Mouse (Mus musculus) liver, postnatal 0 days (tissue): ENCODE data around the gene Pygo1. TPM values are rescaled to one million over a fixed set of nuclear protein-coding genes. Genes with fewer than 3 reads are reported as not detected.

Experiments
- ATAC-seq: fragments of 200-750 bp; cut with Nextera tagmentation; 2 replicates; pipeline ENCODE4 v1.8.0; 2017; ENCODE audit warnings: mild to moderate bottlenecking, moderate library complexity
- DNase-seq: peaks from one replicate; pipeline ENCODE4 v3.0.0-alpha.2; 2016
- H3K27ac ChIP-seq: fragments of 300-500 bp; sonication (generic); 2 replicates; pipeline ENCODE4 v1.5.1; 2014; ENCODE audit warnings: antibody characterized with exemption, moderate library complexity, mild to moderate bottlenecking, low read depth
- H3K27me3 ChIP-seq: fragments of 300-500 bp; sonication (generic); 2 replicates; pipeline ENCODE4 v1.6.1; 2014; ENCODE audit warnings: low read length, control low read depth, mixed read lengths; ENCODE audit not compliant: insufficient read depth
- H3K36me3 ChIP-seq: fragments of 300-500 bp; sonication (generic); replicated peaks from 2 replicates; pipeline ENCODE4 v1.6.1; 2014; ENCODE audit warnings: mild to moderate bottlenecking, control low read depth, low read length, moderate library complexity, mixed read lengths; ENCODE audit not compliant: insufficient read depth
- H3K4me1 ChIP-seq: fragments of 300-500 bp; sonication (generic); 2 replicates; pipeline ENCODE4 v1.6.1; 2014; ENCODE audit warnings: antibody characterized with exemption, mild to moderate bottlenecking, control low read depth; ENCODE audit not compliant: insufficient read depth
- H3K4me2 ChIP-seq: fragments of 300-500 bp; sonication (generic); 2 replicates; pipeline ENCODE4 v1.6.1; 2014; ENCODE audit warnings: low read depth, mild to moderate bottlenecking, low read length, moderate library complexity, mixed read lengths
- H3K4me3 ChIP-seq: fragments of 300-500 bp; sonication (generic); 2 replicates; pipeline ENCODE4 v1.5.1; 2014; ENCODE audit warnings: low read depth, low read length
- H3K9ac ChIP-seq: fragments of 300-500 bp; sonication (generic); replicated peaks from 2 replicates; pipeline ENCODE4 v1.6.1; 2014; ENCODE audit warnings: mild to moderate bottlenecking, moderate library complexity
- H3K9me3 ChIP-seq: fragments of 300-500 bp; sonication (generic); 2 replicates; pipeline ENCODE4 v1.6.1; 2016; ENCODE audit warnings: mild to moderate bottlenecking, control low read depth, low read length, mixed read lengths
- CTCF ChIP-seq: sonication (generic); IDR thresholded peaks from 2 replicates; pipeline ENCODE4 v1.5.1; 2016; ENCODE audit warnings: antibody characterized with exemption, low read depth
- EP300 ChIP-seq: IDR thresholded peaks from 2 replicates; pipeline ENCODE4 v1.6.1; 2016; ENCODE audit warnings: antibody characterized with exemption, low read depth, mild to moderate bottlenecking
- WGBS: fragments of 180-500 bp; shearing (Covaris S2); extraction: QIAGEN DNeasy Blood & Tissue Kit; methylation state at CpG from one replicate; pipeline ENCODE4 v1.1.7; 2014; ENCODE audit not compliant: insufficient replicate concordance; 5-methylcytosine and 5-hydroxymethylcytosine counted together
- polyA plus RNA-seq: library from polyadenylated mRNA; unstranded; fragments of >200 nt; fragmentation: Nextera tagmentation; extraction: Ambion mirVana; gene quantifications from 2 replicates; pipeline ENCODE4 v1.2.1, GENCODE M21; 2015

Gene Pygo1
- polyA plus RNA-seq, 1 experiment from 2014 or later, result 0.06 TPM

- WGBS, result 75% methylated on average over 5 of the region's 5 CpGs
- no peaks in the 10 kb centered on the region for H3K9me3 ChIP-seq
- no peak overlapping the region for H3K4me2 ChIP-seq
- no peaks in the 10 kb centered on the region for H3K27me3 ChIP-seq
- no peaks in the 10 kb centered on the region for H3K36me3 ChIP-seq
- DNase-seq, result no peak
- no peak overlapping the region for H3K9ac ChIP-seq
- H3K4me3 ChIP-seq, result no peak overlapping the region
- no peak overlapping the region for H3K27ac ChIP-seq
- TF ChIP-seq EP300 (no peak), CTCF (no peak)
- ATAC-seq, result no peak
- H3K4me1 ChIP-seq, result peaks cover 5% of the 10 kb centered on the region
These were observed 67.1 kb downstream of the Pygo1 start for GRCm38 (mm10) chr9:72992576-72992975.

GRCm38 (mm10) chr9:72996167-72996566, 70.7 kb downstream of the Pygo1 start:
- TF ChIP-seq EP300 (no peak), CTCF (no peak)
- Histone ChIP-seq H3K4me3 (no peak overlapping the region), H3K27ac (no peak overlapping the region), H3K36me3 (no peaks in the 10 kb centered on the region), H3K9me3 (no peaks in the 10 kb centered on the region), H3K4me2 (no peak overlapping the region), H3K9ac (no peak overlapping the region), H3K27me3 (no peaks in the 10 kb centered on the region), H3K4me1 (no peaks in the 10 kb centered on the region)
- DNase-seq, result no peak
- ATAC-seq, result no peak

- no peaks in the 10 kb centered on the region for H3K27me3 ChIP-seq
These were observed 71.4 kb downstream of the Pygo1 start for GRCm38 (mm10) chr9:72996806-72997205.

DNA sequence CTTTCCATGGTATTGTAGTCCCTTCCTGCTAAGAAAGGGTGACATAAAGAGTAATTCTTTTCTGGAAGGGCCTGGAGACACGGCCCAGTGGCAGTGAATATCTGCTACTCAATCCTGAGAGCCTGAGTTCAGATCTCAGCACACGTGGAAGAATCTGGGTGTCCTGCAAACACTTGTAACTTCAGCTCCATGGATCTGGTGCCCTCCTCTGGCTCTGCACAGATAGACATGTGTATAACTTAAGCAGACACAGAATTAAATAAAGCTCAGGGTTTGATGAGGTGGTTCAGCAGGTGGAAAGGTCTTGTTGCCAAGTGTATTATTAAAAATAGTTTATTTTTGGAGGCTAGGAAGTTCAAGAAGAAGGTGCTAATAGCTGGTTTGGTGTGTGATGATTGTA, 75.0 kb downstream of the Pygo1 start:
- DNase-seq (no peak), ATAC-seq (no peak)
- no peaks in the 10 kb centered on the region for H3K27me3 ChIP-seq
- no peak overlapping the region for H3K4me3 ChIP-seq
- no peaks in the 10 kb centered on the region for H3K9me3 ChIP-seq
- H3K36me3 ChIP-seq, result 0 out of 2 replicates have a peak, but pooled peaks cover 3% of the 10 kb centered on the region
- H3K4me1 ChIP-seq, result no peaks in the 10 kb centered on the region
- H3K9ac ChIP-seq, result no peak overlapping the region
- no peak overlapping the region for H3K4me2 ChIP-seq
- no peak for TF ChIP-seq EP300
- TF ChIP-seq CTCF, result peak; percentile 24
- WGBS, result 82% methylated on average over 2 of the region's 2 CpGs
- no peak overlapping the region for H3K27ac ChIP-seq

More at GRCm38 (mm10) chr9:72996806-72997205, 71.4 kb downstream of the Pygo1 start:
- TF ChIP-seq EP300 (no peak), CTCF (no peak)
- 73% methylated on average over 7 of the region's 7 CpGs for WGBS
- DNase-seq (no peak), ATAC-seq (no peak)
- Histone ChIP-seq H3K36me3 (no peaks in the 10 kb centered on the region), H3K27ac (no peak overlapping the region), H3K4me1 (no peaks in the 10 kb centered on the region), H3K4me2 (no peak overlapping the region), H3K9me3 (no peaks in the 10 kb centered on the region), H3K4me3 (no peak overlapping the region), H3K9ac (no peak overlapping the region)

GRCm38 (mm10) chr9:73001314-73002011, 76.0 kb downstream of the Pygo1 start:
- Histone ChIP-seq H3K36me3 (peaks cover 10% of the 10 kb centered on the region; the same call in 1 of the 2 replicates), H3K27ac (peak overlapping the region; percentile 53), H3K9me3 (no peaks in the 10 kb centered on the region), H3K9ac (no peak overlapping the region), H3K4me1 (no peaks in the 10 kb centered on the region), H3K27me3 (no peaks in the 10 kb centered on the region), H3K4me2 (no peak overlapping the region), H3K4me3 (no peak overlapping the region)
- WGBS, result 58% methylated on average over 13 of the region's 13 CpGs
- no peak for DNase-seq
- TF ChIP-seq CTCF (no peak), EP300 (no peak)
- no peak for ATAC-seq

Other genes starting within 250 kb of the Pygo1 start
- gene Prtg, start 118.8 kb upstream of the Pygo1 start, polyA plus RNA-seq, result 0.06 and 0.09 TPM in 2 replicates
- gene Dyx1c1, start 33.1 kb downstream of the Pygo1 start, polyA plus RNA-seq, result 0.19 and 0.26 TPM in 2 replicates
- not detected in 2 replicates for gene Gm44503, start 33.2 kb downstream of the Pygo1 start, polyA plus RNA-seq
- gene Ccpg1os, start 59.7 kb downstream of the Pygo1 start, polyA plus RNA-seq, result 4.8 and 5.4 TPM in 2 replicates
- 14.6 and 15.2 TPM in 2 replicates for gene Ccpg1, start 59.8 kb downstream of the Pygo1 start, polyA plus RNA-seq
- gene Pigb, start 114.7 kb downstream of the Pygo1 start, polyA plus RNA-seq, result 2.9 and 3.1 TPM in 2 replicates
- gene Rab27a, start 119.2 kb downstream of the Pygo1 start, polyA plus RNA-seq, result 5.7 and 7.0 TPM in 2 replicates
- 0.14 TPM in 1 of 2 replicates, not detected in the other for gene Khdc3, start 176.2 kb downstream of the Pygo1 start, polyA plus RNA-seq
- gene Gm20509, start 176.8 kb downstream of the Pygo1 start, polyA plus RNA-seq, result not detected in 2 replicates
- gene Rsl24d1, start 187.8 kb downstream of the Pygo1 start, polyA plus RNA-seq, result 39.0 and 41.4 TPM in 2 replicates